Mouse (Mus musculus) CH12.LX (cell line): Measurements from ENCODE around the gene Baiap2l1.

Experiments
- CTCF ChIP-seq, 2 experiments: IDR thresholded peaks in 1 of 2; conservative IDR thresholded peaks in 1 of 2; 2 replicates each; pipeline ENCODE4 v1.5.1; 2011 to 2012; ENCODE audit warnings: low read depth in 2 of 2, low read length in 2 of 2, improper control_type of control experiment in 1 of 2, inconsistent platforms in 1 of 2, mild to moderate bottlenecking in 1 of 2, moderate library complexity in 1 of 2
- MAX ChIP-seq: IDR thresholded peaks from 2 replicates; pipeline ENCODE4 v1.6.1; 2011; ENCODE audit warnings: low read length, improper control_type of control experiment

DNA sequence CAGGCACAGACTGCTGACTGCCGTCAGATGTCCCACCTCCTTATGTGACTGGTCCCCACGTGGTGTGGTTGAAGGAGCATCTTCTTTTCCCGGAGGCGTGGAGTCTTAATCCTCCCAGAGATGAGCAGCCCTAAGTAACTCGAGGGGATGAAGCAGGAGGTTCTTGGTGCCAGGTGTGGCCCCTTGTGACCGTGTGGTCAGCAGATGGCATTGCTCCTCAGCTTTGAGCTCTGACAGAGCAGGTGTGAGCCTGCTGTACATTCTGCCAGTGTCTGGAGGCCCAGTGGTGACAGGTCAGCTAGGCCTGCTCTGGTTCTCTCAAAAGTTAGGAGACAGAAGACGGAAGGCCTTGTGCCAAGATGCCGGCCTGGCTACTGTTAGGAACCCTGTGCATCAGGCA, 97.4 kb downstream of the Baiap2l1 start:
- TF ChIP-seq CTCF (conservative IDR thresholded peaks at IDR 0.05 in 1 of 2, IDR thresholded peaks at IDR 0.05 in 1 of 2; ENCODE audit: low read depth in 2 of 2, low read length in 2 of 2) (no peak), MAX (no peak)
